Mouse (Mus musculus) liver (tissue): Measurements from ENCODE around the gene Tspo.

Source experiments
- DNase-seq: peaks from one replicate; pipeline ENCODE4 v3.0.0-alpha.2; 2020; ENCODE audit warnings: mixed read lengths

Tspo gene

GRCm38 (mm10) chr15:83584741-83585220 is 21.4 kb downstream of the Tspo start:
- DNase-seq, result no peak

- no peak for DNase-seq
Measured at GRCm38 (mm10) chr15:83590841-83591240, 27.4 kb downstream of the Tspo start.

- DNase-seq, result no peak
Measured at GRCm38 (mm10) chr15:83591758-83592157, 28.4 kb downstream of the Tspo start.

GRCm38 (mm10) chr15:83592260-83593188 is 29.1 kb downstream of the Tspo start:
- DNase-seq, result peak; percentile 84

- DNase-seq, result peak; percentile 64
Measured at GRCm38 (mm10) chr15:83593189-83593585, 29.8 kb downstream of the Tspo start.

GRCm38 (mm10) chr15:83593702-83594512 is 30.5 kb downstream of the Tspo start:
- DNase-seq, result peak; percentile 81

GRCm38 (mm10) chr15:83594513-83595363 is 31.3 kb downstream of the Tspo start, which contains the start of gene Ttll12:
Gene Ttll12, minus strand, starts transcription at chr15:83595157.
- peak; percentile 97 for DNase-seq

GRCm38 (mm10) chr15:83595364-83595711 is 31.9 kb downstream of the Tspo start:
- no peak for DNase-seq

- no peak for DNase-seq
Measured at GRCm38 (mm10) chr15:83596833-83597232, 33.4 kb downstream of the Tspo start.

- no peak for DNase-seq
Measured at GRCm38 (mm10) chr15:83601185-83601584, 37.8 kb downstream of the Tspo start.

GRCm38 (mm10) chr15:83602372-83603045 is 39.1 kb downstream of the Tspo start:
- DNase-seq, result no peak

- no peak for DNase-seq
Measured at GRCm38 (mm10) chr15:83603046-83603396, 39.6 kb downstream of the Tspo start.

- no peak for DNase-seq
Measured at GRCm38 (mm10) chr15:83603426-83603825, 40.0 kb downstream of the Tspo start.

GRCm38 (mm10) chr15:83606216-83606615 is 42.8 kb downstream of the Tspo start:
- no peak for DNase-seq

- peak; percentile 76 for DNase-seq
Measured at GRCm38 (mm10) chr15:83606700-83607099, 43.3 kb downstream of the Tspo start.

GRCm38 (mm10) chr15:83607115-83607802 is 43.9 kb downstream of the Tspo start:
- DNase-seq, result peak; percentile 86

- DNase-seq, result no peak
Measured at GRCm38 (mm10) chr15:83615245-83615644, 51.9 kb downstream of the Tspo start.
